In the genomic region with DNA sequence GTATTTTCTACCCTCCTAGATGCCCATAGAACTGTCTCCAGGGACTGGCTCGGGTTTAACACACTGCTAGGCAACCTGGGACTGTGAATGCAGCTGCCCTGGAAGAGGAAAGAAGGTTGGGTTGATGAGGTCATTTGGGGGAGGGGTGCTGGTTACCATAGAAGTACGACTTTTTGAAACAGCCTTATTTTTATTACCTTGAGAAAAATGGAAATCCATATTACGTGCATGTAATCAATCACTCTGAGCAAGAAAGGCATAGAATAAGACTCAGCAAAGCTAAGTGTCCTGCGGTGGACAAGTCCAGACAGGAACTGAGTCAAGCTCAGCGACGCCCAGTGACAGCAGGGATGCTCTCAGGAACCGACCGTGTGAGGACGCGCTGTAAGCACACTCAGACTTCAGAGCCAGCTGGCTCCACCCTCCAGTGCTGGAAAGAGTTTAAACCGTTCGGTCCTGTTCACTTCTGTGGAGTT, we compare ENCODE assay signal across 13 mouse cellular contexts. TPM values are rescaled to one million over a fixed set of nuclear protein-coding genes. Genes with fewer than 3 reads are reported as not detected.
DNase-seq lines count a peak whose midpoint lies in the region; ATAC-seq lines count a peak whose summit lies in the region.
"Had no signal": no experiment of that assay in that cellular context is flagged by ENCODE, and none has a peak within 500 bp of the region (broad histone marks: within the 10 kb centered on the region; RNA-seq: fewer than 3 reads in every experiment).

No protein-coding gene starts in this region.

- no peak overlapping the region for H3K9ac ChIP-seq in midbrain, embryonic 15.5 days
- no peak overlapping the region for H3K9ac ChIP-seq in limb, embryonic 12.5 days (replicated peaks)

- no peak overlapping the region; the same call in 1 of the 2 replicates for H3K4me2 ChIP-seq in midbrain, embryonic 15.5 days
- peak overlapping the region; percentile 26; the same call in 1 of the 2 replicates for H3K4me2 ChIP-seq in limb, embryonic 12.5 days

- H3K36me3 ChIP-seq in midbrain, embryonic 10.5 days, result no peaks in the 10 kb centered on the region
- H3K36me3 ChIP-seq in midbrain, embryonic 15.5 days (replicated peaks), result no peaks in the 10 kb centered on the region
- H3K36me3 ChIP-seq in limb, embryonic 12.5 days, result no peaks in the 10 kb centered on the region

- DNase-seq in midbrain, embryonic 10.5 days (ENCODE audit: low spot score), result peak; percentile 23
- peak; percentile 47 for DNase-seq in embryo, embryonic 10.5 days (ENCODE audit: low spot score)
- peak; percentile 42 for DNase-seq in retina, postnatal 1 day
- no peak for DNase-seq in spleen, postnatal 14 days (ENCODE audit: low spot score in 2 of 2)
- no peak for DNase-seq in heart, postnatal 25 days (ENCODE audit: low spot score)
- DNase-seq: adrenal gland, postnatal 25 days; kidney, adult 2 months; thymus, postnatal 4 days had no signal

- H3K27me3 ChIP-seq in midbrain, embryonic 10.5 days (ENCODE audit: low read depth, poor library complexity, severe bottlenecking), result peaks cover 29% of the 10 kb centered on the region
- H3K27me3 ChIP-seq in midbrain, embryonic 15.5 days (replicated peaks), result no peaks in the 10 kb centered on the region
- peaks cover 45% of the 10 kb centered on the region for H3K27me3 ChIP-seq in limb, embryonic 12.5 days

- no peak for ATAC-seq in midbrain, embryonic 15.5 days (replicated peaks)
- ATAC-seq in limb, embryonic 12.5 days (ENCODE audit: insufficient number of reproducible peaks, insufficient read depth, low FRiP score, low TSS enrichment, low read depth), result no peak

- H3K4me1 ChIP-seq in midbrain, embryonic 10.5 days, result peaks cover 32% of the 10 kb centered on the region
- peaks cover 18% of the 10 kb centered on the region for H3K4me1 ChIP-seq in midbrain, embryonic 15.5 days
- H3K4me1 ChIP-seq in limb, embryonic 12.5 days (replicated peaks), result peaks cover 23% of the 10 kb centered on the region

- intact Hi-C loops in heart, postnatal 25 days (cut with DNase I), result loop anchor here (5.0 kb wide), 1 partner anchor 164 kb away; no protein-coding TSS in a partner anchor

- H3K27ac ChIP-seq in midbrain, embryonic 10.5 days (replicated peaks), result 0 out of 2 replicates have a peak overlapping the region, but pooled peaks have one; percentile 24
- H3K27ac ChIP-seq in midbrain, embryonic 15.5 days, result no peak overlapping the region
- H3K27ac ChIP-seq in limb, embryonic 12.5 days, result no peak overlapping the region

- WGBS in midbrain, embryonic 10.5 days, result 35% methylated on average over 12 of the region's 12 CpGs
- WGBS in midbrain, embryonic 15.5 days, result 21% methylated on average over 12 of the region's 12 CpGs
- WGBS in limb, embryonic 12.5 days, result 24% methylated on average over 12 of the region's 12 CpGs

- no peak overlapping the region for H3K4me3 ChIP-seq in midbrain, embryonic 10.5 days
- no peak overlapping the region for H3K4me3 ChIP-seq in midbrain, embryonic 15.5 days
- H3K4me3 ChIP-seq in limb, embryonic 12.5 days (replicated peaks), result no peak overlapping the region

- no peaks in the 10 kb centered on the region for H3K9me3 ChIP-seq in midbrain, embryonic 10.5 days (replicated peaks)
- no peaks in the 10 kb centered on the region for H3K9me3 ChIP-seq in midbrain, embryonic 15.5 days
- H3K9me3 ChIP-seq in limb, embryonic 12.5 days, result no peaks in the 10 kb centered on the region

RNA-seq across cellular contexts. Expression of gene Dmrtb1, which starts 33.0 kb away (rescaled TPM):
- polyA plus RNA-seq in midbrain, embryonic 10.5 days (2016; fragmentation: Nextera tagmentation; extraction: Ambion mirVana), result 7.7 and 15.9 TPM in 2 replicates
- polyA plus RNA-seq in midbrain, embryonic 15.5 days (2015; fragmentation: Nextera tagmentation; extraction: Ambion mirVana), result 52.0 and 58.2 TPM in 2 replicates
- polyA plus RNA-seq in limb, embryonic 12.5 days (2016; fragmentation: Nextera tagmentation; extraction: Ambion mirVana), result 0.25 and 0.27 TPM in 2 replicates
- total RNA-seq in heart, postnatal 25 days (2021), result not detected
- total RNA-seq: adrenal gland, postnatal 25 days; MEL had no signal
- polyA plus RNA-seq: heart, embryonic 14.5 days; lung, embryonic 16.5 days had no signal

Comparison
In these comparisons a context has a peak if more than half of its experiments do, and no peak if none do; other contexts are left out.
1. DNase-seq: peak in midbrain, embryonic 10.5 days (single experiment), embryo, embryonic 10.5 days (single experiment) and retina, postnatal 1 day (single experiment); none in spleen, postnatal 14 days (0 of 2) and heart, postnatal 25 days (single experiment).